Mouse (Mus musculus) heart, adult 9 months (tissue): ENCODE measurements around the gene Fam160a1.

Experiments used
- DNase-seq, 2 experiments: peaks; one replicate each; pipeline ENCODE4 v3.0.0; 2022; ENCODE audit warnings: low spot score in 2 of 2

Gene Fam160a1

DNA sequence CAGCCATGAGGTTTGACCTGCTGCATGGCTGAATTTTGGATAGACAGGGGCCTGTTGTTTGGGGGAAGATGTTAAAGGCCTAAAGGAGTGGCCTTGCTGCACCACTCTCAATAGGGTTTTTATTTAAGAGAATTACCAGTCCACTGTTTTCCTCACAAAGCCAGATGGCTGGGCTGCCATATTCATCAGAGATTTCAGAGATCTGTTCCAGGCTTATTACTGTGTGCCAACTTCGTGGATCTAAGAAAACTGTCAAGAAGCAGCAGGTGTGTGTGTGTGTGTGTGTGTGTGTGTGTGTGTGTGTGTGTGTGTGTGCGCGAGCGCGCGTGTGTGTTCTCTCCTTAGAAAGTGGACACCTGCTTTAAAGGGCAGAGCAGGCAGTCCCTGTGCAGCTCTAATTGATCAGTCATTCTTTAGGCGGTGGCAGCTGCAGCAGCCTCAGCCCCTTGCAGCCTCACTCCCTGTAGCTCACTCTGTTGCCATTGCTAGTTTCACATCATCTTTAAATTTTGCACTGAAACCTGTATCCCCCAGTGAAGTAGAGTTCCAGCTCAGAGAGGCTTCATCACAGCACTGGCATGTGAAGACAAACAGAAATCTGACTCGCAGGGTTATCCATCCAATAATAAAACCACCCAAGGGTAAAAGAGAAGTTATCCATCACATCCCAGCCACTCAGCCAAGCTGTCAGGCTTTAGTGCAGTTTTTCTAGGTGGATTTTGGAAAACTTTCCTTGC, 182.5 kb downstream of the Fam160a1 start:
- no peak for DNase-seq

DNA sequence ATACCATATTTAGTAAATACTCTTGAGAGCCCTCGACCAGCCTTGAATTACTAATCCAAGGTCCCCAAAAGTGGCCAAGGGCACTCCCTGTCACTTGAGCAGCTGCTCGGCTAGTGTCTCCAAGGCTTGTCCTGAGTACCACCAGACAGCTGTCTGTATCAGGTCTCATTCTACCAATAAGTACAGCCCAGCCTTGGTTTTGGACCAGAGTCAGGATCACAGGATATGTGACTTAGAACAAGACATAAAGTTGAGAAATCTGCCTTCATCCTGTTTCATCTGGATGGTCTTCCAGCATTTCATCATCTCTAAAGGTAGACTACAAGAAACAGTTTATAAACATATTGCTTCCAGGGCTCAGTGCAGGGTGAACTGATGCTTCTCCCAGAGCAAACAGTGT, 183.4 kb downstream of the Fam160a1 start:
- no peak for DNase-seq

DNA sequence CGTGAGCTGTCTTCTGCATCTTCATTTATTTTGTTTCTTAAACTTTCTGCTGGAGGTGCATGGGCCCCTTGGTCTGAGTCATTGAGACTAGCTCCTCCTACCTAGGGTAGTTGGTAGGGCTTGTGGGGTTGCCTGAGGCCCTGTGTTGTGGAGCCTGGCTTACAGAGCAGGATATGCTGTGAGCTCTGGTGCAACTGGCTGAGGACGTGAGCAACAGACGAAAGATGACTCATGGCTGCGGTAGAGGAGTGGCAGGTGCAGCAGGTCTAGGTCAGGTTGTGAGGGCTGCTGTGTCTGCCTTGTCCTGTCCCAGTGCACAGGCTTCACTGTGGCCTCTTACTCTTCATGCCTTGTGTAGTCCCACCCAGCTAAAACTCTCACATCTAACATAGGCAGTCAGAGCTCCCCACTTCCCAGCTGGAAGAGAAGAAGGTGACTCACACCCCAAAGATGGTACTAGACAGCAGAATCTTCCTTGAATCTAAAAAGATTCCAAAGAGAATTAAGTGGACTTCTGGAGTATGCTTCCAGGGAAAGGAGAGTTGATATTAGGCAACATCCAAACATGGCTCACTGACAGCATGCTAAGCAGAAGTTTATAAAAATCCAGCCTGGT, 187.1 kb downstream of the Fam160a1 start:
- no peak for DNase-seq

DNA sequence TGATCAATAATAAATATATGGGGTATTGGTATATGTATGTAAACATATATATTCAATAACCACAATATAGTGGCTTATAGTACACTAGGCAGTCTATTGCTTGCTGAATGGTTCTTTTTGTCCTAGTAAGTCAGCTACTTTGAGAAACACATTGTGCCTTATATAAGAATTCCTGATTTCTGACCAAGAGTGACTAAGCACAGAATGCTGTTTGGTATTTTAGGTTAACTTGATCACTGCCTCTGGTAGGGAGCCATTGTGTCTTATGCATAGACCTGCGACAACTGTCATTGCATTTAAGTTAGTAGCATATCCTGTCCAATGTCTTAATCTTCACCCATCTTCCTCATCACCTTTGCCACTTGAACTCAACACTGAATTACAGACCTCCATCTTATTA, 197.3 kb downstream of the Fam160a1 start:
- DNase-seq = no peak

DNA sequence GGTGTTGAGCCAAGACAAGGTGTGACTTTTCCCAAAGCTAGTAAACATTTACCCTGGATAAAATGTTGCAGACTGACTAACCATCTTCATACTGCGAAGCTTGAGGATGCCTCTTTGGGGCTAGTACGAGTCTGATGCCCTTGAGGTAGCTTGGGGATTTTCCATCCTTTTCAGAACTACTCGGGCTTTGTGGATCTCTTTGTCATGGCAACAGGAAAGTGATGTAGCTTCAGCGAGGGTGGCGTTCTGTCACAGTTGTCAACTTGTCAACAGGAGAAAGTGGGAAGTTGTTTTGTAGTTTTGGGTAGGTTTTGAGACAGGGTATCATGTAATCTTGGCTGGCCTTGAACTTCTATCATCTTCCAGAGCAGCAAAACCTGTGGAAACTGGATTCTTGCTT, 197.7 kb downstream of the Fam160a1 start:
- DNase-seq = no peak

DNA sequence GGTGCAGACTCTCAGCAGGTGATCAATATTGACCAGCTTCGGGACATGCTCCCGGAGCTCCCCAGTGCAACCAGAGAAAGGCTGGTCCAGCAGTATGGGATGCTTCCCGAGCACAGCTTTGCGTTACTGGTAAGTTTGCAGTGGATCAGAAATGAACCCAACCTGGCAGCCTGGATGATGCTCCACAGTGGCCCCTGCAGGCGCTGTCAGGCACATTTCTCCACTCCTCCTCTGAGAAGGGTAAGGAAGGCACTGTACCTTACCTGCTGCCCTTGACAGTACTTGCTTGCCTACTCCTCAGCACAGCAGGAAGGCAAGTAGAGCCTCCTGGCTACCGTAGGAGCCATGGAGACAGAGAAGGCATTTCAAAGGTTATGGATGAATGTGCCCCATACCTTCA, 198.2 kb downstream of the Fam160a1 start:
- no peak for DNase-seq

DNA sequence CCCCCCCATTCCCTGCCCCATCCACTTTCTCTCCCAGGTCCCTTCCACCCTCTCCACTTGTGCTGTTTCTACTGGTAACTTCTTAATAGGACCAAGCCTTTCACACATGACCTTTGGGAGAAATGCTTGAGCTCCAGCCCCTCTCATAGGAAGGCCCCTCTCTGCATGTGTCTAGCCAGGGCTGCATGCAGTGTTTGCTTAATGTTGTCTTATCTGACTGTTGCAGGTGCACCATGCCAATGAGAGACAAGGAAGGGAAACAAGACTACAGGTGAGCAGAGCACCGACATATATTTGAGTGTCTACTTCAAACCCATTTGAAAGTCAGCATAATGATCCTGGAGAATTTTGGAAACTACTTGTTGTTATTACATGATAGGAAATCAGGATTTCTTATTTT, 200.7 kb downstream of the Fam160a1 start:
- no peak for DNase-seq
